Mouse (Mus musculus): ENCODE measurements around the gene Dars.

GRCm38 (mm10) chr1:128462389-128462788, 45.2 kb upstream of the Dars start:
- no peak for TF ChIP-seq CTCF (IDR thresholded peaks at IDR 0.05; ENCODE audit: low read depth)
- no peak for TF ChIP-seq EP300 (IDR thresholded peaks at IDR 0.05; ENCODE audit: low read depth)
